Mouse (Mus musculus) testis, adult 2 months (tissue): ENCODE data around the gene Calml3. TPM values are rescaled to one million over a fixed set of nuclear protein-coding genes. Genes with fewer than 3 reads are reported as not detected.

Source experiments
- H3K27ac ChIP-seq: fragments of 200-500 bp; 2 replicates; pipeline ENCODE4 v1.5.1; 2012; ENCODE audit warnings: low read depth, low read length; ENCODE audit not compliant: control insufficient read depth, insufficient read depth
- H3K27me3 ChIP-seq: fragments of 200-500 bp; 2 replicates; pipeline ENCODE4 v1.6.1; 2012; ENCODE audit warnings: mild to moderate bottlenecking, low read length, moderate library complexity; ENCODE audit not compliant: control insufficient read depth, insufficient read depth
- H3K36me3 ChIP-seq: fragments of 200-500 bp; 2 replicates; pipeline ENCODE4 v1.6.1; 2012; ENCODE audit warnings: mild to moderate bottlenecking, low read length; ENCODE audit not compliant: control insufficient read depth, insufficient read depth
- H3K4me1 ChIP-seq: fragments of 200-500 bp; 2 replicates; pipeline ENCODE4 v1.6.1; 2012; ENCODE audit warnings: low read length; ENCODE audit not compliant: control insufficient read depth, insufficient read depth
- H3K4me3 ChIP-seq: fragments of 200-500 bp; 2 replicates; pipeline ENCODE4 v1.5.1; 2012; ENCODE audit warnings: low read depth, mild to moderate bottlenecking, low read length, moderate library complexity, mixed read lengths; ENCODE audit not compliant: control insufficient read depth
- CTCF ChIP-seq: fragments of 200-500 bp; IDR thresholded peaks from 2 replicates; pipeline ENCODE4 v1.5.1; 2012; ENCODE audit warnings: low read depth, mild to moderate bottlenecking, inconsistent platforms, low read length, moderate library complexity; ENCODE audit not compliant: control insufficient read depth, insufficient read depth, insufficient replicate concordance
- POLR2A ChIP-seq: fragments of 200-500 bp; IDR thresholded peaks from 2 replicates; pipeline ENCODE4 v1.6.1; 2012; ENCODE audit warnings: low read depth, mild to moderate bottlenecking, inconsistent platforms, low read length, moderate library complexity; ENCODE audit not compliant: control insufficient read depth
- polyA plus RNA-seq: library from polyadenylated mRNA; depleted of rRNA; stranded (reverse); fragments of >200 nt; gene quantifications from 2 replicates; pipeline ENCODE4 v1.2.3, GENCODE M21; 2012

Gene Calml3
- polyA plus RNA-seq, 1 experiment: 0.16 TPM

DNA sequence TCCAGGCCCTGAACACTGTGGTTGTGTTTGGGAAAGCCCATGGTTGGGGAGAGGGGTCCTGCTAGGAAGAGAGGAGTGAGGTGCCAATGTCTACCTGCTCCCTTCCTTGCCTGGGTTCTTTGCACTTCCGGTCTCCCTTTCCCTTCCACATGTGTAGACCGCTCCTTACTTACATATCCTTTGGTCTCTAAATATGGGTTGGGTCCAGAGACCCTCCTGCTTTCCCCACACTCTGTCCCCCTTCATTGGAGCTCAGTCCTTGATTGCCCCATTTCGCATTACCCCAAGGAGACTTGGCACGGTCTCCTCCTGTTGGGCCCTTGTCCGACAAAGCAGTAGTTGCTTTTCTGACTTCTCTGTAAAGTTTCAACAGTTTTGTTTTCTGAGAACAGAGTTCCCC lies 32.9 kb downstream of the Calml3 start:
- Histone ChIP-seq H3K36me3 (no peaks in the 10 kb centered on the region), H3K4me1 (no peaks in the 10 kb centered on the region), H3K27ac (no peak overlapping the region), H3K27me3 (no peaks in the 10 kb centered on the region), H3K4me3 (no peak overlapping the region)
- TF ChIP-seq CTCF: no peak
- TF ChIP-seq POLR2A: no peak

DNA sequence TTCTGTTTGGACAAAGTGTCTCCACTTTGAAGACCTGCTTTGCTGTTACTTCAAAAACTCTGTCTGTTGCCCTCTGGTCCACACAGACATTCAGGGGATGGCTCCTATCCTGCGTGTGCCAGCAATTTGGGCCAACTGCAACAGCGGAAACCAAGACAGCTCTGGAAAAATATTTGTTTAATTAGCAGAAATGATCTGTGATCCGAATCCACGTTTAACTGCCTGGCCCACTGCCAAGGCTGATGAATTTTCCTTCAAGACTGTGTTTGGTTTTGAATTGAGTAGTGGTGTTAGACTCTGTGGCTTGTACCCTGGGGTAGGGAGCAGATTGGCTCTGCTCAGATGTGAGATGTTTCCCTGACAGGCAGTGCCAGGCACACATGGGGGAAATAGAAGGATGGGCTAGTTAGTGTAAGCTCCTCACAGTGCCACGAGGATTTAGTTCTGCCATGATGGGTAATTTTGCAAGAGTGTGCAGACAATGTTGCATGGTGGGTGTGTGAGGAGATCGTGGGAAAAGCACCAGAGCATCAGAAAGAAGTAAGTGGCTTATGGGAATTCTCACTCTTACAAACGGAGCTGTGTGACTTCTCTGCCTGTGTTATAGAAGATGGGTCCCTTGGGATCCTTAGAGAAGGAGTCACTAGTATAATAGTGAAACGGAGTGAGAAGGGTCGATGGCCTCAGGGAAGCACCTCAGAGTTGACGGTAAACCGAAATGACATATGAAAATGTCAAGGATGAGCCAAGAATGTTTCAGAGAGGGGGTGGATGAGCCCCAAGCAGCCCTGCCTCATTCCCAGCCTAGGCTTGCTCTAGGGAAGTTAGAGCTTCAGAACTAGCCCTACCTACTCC lies 33.7 kb downstream of the Calml3 start:
- TF ChIP-seq POLR2A: no peak
- TF ChIP-seq CTCF: no peak
- Histone ChIP-seq H3K36me3 (no peaks in the 10 kb centered on the region), H3K27me3 (no peaks in the 10 kb centered on the region), H3K4me3 (no peak overlapping the region), H3K27ac (no peak overlapping the region), H3K4me1 (no peaks in the 10 kb centered on the region)

GRCm38 (mm10) chr13:3769531-3769930 lies 34.6 kb downstream of the Calml3 start:
- Histone ChIP-seq H3K4me3 (no peak overlapping the region), H3K27ac (no peak overlapping the region), H3K4me1 (no peaks in the 10 kb centered on the region), H3K36me3 (no peaks in the 10 kb centered on the region), H3K27me3 (no peaks in the 10 kb centered on the region)
- no peak for TF ChIP-seq POLR2A
- TF ChIP-seq CTCF: no peak

DNA sequence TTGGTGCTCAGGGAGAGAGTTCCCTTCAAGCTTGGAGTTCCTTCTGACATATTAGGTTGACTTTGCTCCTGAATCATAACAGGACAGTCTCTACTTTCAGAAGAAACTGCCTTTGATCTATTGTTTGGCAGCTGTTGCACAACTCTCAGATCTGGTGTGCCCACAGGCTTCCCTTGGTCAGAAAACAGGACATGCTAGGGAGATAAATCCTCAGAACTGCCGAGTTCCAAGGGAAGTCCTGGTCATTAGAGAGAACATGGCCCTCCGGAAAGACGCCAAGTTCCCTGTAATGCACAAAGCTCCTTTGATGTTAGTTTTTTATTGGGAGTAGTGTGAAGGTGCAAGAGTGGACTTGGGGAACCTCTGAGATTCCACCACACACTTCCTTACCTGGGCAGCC lies 35.5 kb downstream of the Calml3 start:
- Histone ChIP-seq H3K36me3 (no peaks in the 10 kb centered on the region), H3K27me3 (no peaks in the 10 kb centered on the region), H3K27ac (no peak overlapping the region), H3K4me1 (no peaks in the 10 kb centered on the region), H3K4me3 (no peak overlapping the region)
- no peak for TF ChIP-seq CTCF
- TF ChIP-seq POLR2A: no peak

DNA sequence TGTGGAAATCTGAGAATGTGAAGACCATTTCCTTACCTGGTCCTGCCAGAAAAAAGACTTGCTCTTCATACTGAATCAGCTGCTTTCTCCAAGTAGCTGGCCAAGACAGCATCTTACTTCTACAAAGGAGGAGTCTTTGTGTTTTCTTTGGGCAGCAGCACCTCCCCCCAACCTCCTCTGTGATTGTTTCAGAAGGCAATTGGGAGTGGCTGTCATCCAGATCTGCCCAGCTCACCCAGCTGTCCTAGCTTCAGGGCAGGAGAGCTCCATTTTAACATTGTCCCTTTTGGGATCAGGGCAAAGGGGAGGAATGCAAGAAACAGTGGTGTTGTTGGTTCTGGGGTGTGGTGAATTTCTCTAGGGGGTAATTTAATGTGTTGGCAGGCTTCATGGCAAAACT lies 37.0 kb downstream of the Calml3 start:
- Histone ChIP-seq H3K36me3 (no peaks in the 10 kb centered on the region), H3K27me3 (no peaks in the 10 kb centered on the region), H3K4me3 (no peak overlapping the region), H3K4me1 (no peaks in the 10 kb centered on the region), H3K27ac (no peak overlapping the region)
- no peak for TF ChIP-seq POLR2A

- Histone ChIP-seq H3K36me3 (no peaks in the 10 kb centered on the region), H3K27ac (no peak overlapping the region), H3K4me1 (no peaks in the 10 kb centered on the region), H3K4me3 (no peak overlapping the region), H3K27me3 (no peaks in the 10 kb centered on the region)
- TF ChIP-seq CTCF (no peak), POLR2A (no peak)
Observed at GRCm38 (mm10) chr13:3765781-3766180, 38.3 kb downstream of the Calml3 start.

GRCm38 (mm10) chr13:3761131-3761530 lies 43.0 kb downstream of the Calml3 start:
- Histone ChIP-seq H3K4me3 (no peak overlapping the region), H3K27ac (no peak overlapping the region), H3K27me3 (no peaks in the 10 kb centered on the region), H3K36me3 (no peaks in the 10 kb centered on the region), H3K4me1 (no peaks in the 10 kb centered on the region)
- no peak for TF ChIP-seq POLR2A
- TF ChIP-seq CTCF: no peak
